Mouse (Mus musculus) cortical plate, adult 2 months (tissue): ENCODE data around the gene Eras. TPM values are rescaled to one million over a fixed set of nuclear protein-coding genes. Genes with fewer than 3 reads are reported as not detected.

Experiments used
- H3K27ac ChIP-seq: fragments of 200-500 bp; 2 replicates; pipeline ENCODE4 v1.5.1; 2012; ENCODE audit warnings: low read length, control low read depth, inconsistent platforms; ENCODE audit not compliant: insufficient read depth
- H3K4me1 ChIP-seq: fragments of 200-500 bp; 2 replicates; pipeline ENCODE4 v1.6.1; 2011; ENCODE audit warnings: low read length; ENCODE audit not compliant: control insufficient read depth, insufficient read depth
- H3K4me3 ChIP-seq: fragments of 200-500 bp; 2 replicates; pipeline ENCODE4 v1.5.1; 2011; ENCODE audit warnings: mild to moderate bottlenecking, low read length, control low read depth; ENCODE audit not compliant: insufficient read depth
- CTCF ChIP-seq: fragments of 200-500 bp; IDR thresholded peaks from 2 replicates; pipeline ENCODE4 v1.5.1; 2011; ENCODE audit warnings: mild to moderate bottlenecking, control low read depth, low read length; ENCODE audit not compliant: insufficient read depth; ENCODE audit errors: extremely low read depth
- POLR2A ChIP-seq: fragments of 200-500 bp; IDR thresholded peaks from 2 replicates; pipeline ENCODE4 v1.6.1; 2011; ENCODE audit warnings: mild to moderate bottlenecking, low read length, control low read depth; ENCODE audit not compliant: insufficient read depth; ENCODE audit errors: extremely low read depth
- polyA plus RNA-seq: library from polyadenylated mRNA; depleted of rRNA; stranded (reverse); fragments of >200 nt; gene quantifications from 2 replicates; pipeline ENCODE4 v1.2.3, GENCODE M21; 2012

Gene Eras
- polyA plus RNA-seq, 1 experiment: not detected

GRCm38 (mm10) chrX:7950091-7950490 lies 21.7 kb upstream of the Eras start:
- TF ChIP-seq CTCF (no peak), POLR2A (no peak)

GRCm38 (mm10) chrX:7947900-7948492 lies 19.6 kb upstream of the Eras start:
- H3K27ac ChIP-seq: peak overlapping the region; percentile 38; the same call in 1 of the 2 replicates
- H3K4me1 ChIP-seq: 0 out of 2 replicates have a peak, but pooled peaks cover 2% of the 10 kb centered on the region
- TF ChIP-seq POLR2A (0 out of 2 replicates have a peak, but pooled peaks have one; percentile 35), CTCF (no peak)
- H3K4me3 ChIP-seq: peak overlapping the region; percentile 48

More at GRCm38 (mm10) chrX:7950091-7950490, 21.7 kb upstream of the Eras start:
- Histone ChIP-seq H3K4me3 (no peak overlapping the region), H3K4me1 (0 out of 2 replicates have a peak, but pooled peaks cover 2% of the 10 kb centered on the region), H3K27ac (no peak overlapping the region)

- Histone ChIP-seq H3K27ac (peak within 1 kb of the TSS; percentile 38; the same call in 1 of the 2 replicates), H3K4me1 (0 out of 2 replicates have a peak, but pooled peaks cover 2% of the 10 kb centered on the region)
- no peak for TF ChIP-seq CTCF
- peak; percentile 56; the same call in 1 of the 2 replicates for TF ChIP-seq POLR2A
These were observed 18.9 kb upstream of the Eras start, which contains the start of gene Hdac6 for GRCm38 (mm10) chrX:7947108-7947899. Gene Hdac6 (minus strand): TSS chrX:7947889.

GRCm38 (mm10) chrX:7945618-7946017 lies 17.2 kb upstream of the Eras start:
- TF ChIP-seq CTCF (no peak), POLR2A (no peak)
- no peak overlapping the region for H3K4me3 ChIP-seq
- 0 out of 2 replicates have a peak, but pooled peaks cover 2% of the 10 kb centered on the region for H3K4me1 ChIP-seq
- H3K27ac ChIP-seq: no peak overlapping the region

More at GRCm38 (mm10) chrX:7947108-7947899, 18.9 kb upstream of the Eras start, which contains the start of gene Hdac6:
- H3K4me3 ChIP-seq: peak within 1 kb of the TSS; percentile 48

- Histone ChIP-seq H3K4me3 (no peak overlapping the region), H3K4me1 (no peaks in the 10 kb centered on the region), H3K27ac (no peak overlapping the region)
- TF ChIP-seq POLR2A (no peak), CTCF (no peak)
These were observed 9.3 kb upstream of the Eras start for GRCm38 (mm10) chrX:7937667-7938066.

- Histone ChIP-seq H3K4me1 (no peaks in the 10 kb centered on the region), H3K27ac (no peak overlapping the region), H3K4me3 (no peak overlapping the region)
- TF ChIP-seq CTCF: no peak
- TF ChIP-seq POLR2A: no peak
These were observed 8.5 kb upstream of the Eras start for GRCm38 (mm10) chrX:7936874-7937273.

- Histone ChIP-seq H3K4me3 (no peak overlapping the region), H3K27ac (no peak overlapping the region), H3K4me1 (no peaks in the 10 kb centered on the region)
- TF ChIP-seq CTCF: no peak
- TF ChIP-seq POLR2A: no peak
These were observed 1.3 kb downstream of the Eras start for GRCm38 (mm10) chrX:7927116-7927515.

- no peak overlapping the region for H3K27ac ChIP-seq
- TF ChIP-seq POLR2A (no peak), CTCF (no peak)
- H3K4me1 ChIP-seq: no peaks in the 10 kb centered on the region
- H3K4me3 ChIP-seq: no peak overlapping the region
These were observed 2.1 kb downstream of the Eras start for GRCm38 (mm10) chrX:7926266-7926665.

- no peak overlapping the region for H3K27ac ChIP-seq
These were observed 6.4 kb downstream of the Eras start for GRCm38 (mm10) chrX:7922032-7922431.

More at GRCm38 (mm10) chrX:7922032-7922431, 6.4 kb downstream of the Eras start:
- no peak for TF ChIP-seq POLR2A
- TF ChIP-seq CTCF: no peak
- H3K4me3 ChIP-seq: peak overlapping the region; percentile 92
- no peaks in the 10 kb centered on the region for H3K4me1 ChIP-seq
